Mouse (Mus musculus) left cerebral cortex, adult 8-10 months (tissue): ENCODE data around the gene Krba1. TPM values are rescaled to one million over a fixed set of nuclear protein-coding genes. Genes with fewer than 3 reads are reported as not detected.

ENCODE experiments used
- DNase-seq, 2 experiments: peaks; one replicate each; pipeline ENCODE4 v3.0.0; 2022; ENCODE audit warnings: low spot score in 2 of 2
- microRNA-seq, 2 experiments: library from miRNA; unstranded; fragments of <30 nt; microRNA quantifications; one replicate each; pipeline ENCODE4 v1.2.0; 2022
- total RNA-seq, 4 experiments: library from RNA; stranded (reverse); gene quantifications; 2 replicates each; pipeline ENCODE4 v1.2.4; 2022

Krba1 gene
- total RNA-seq, 4 experiments from 2014 or later, result 42.8 to 63.6 (median 53.0) TPM

GRCm38 (mm10) chr6:48447929-48448328 is 52.5 kb downstream of the Krba1 start, which contains the start of gene Sspo:
Gene Sspo, plus strand, starts transcription at chr6:48448229.
- no peak for DNase-seq

- DNase-seq, result no peak
These were observed 53.1 kb downstream of the Krba1 start for GRCm38 (mm10) chr6:48448527-48448926.

GRCm38 (mm10) chr6:48452151-48452550 is 56.8 kb downstream of the Krba1 start:
- no peak for DNase-seq

GRCm38 (mm10) chr6:48452771-48453170 is 57.4 kb downstream of the Krba1 start:
- no peak for DNase-seq

GRCm38 (mm10) chr6:48464966-48465679 is 69.7 kb downstream of the Krba1 start:
- peak in 1 of 2 experiments; percentile 75 for DNase-seq

GRCm38 (mm10) chr6:48466715-48467114 is 71.3 kb downstream of the Krba1 start:
- no peak for DNase-seq

- DNase-seq, result no peak
These were observed 72.1 kb downstream of the Krba1 start for GRCm38 (mm10) chr6:48467490-48467889.

Small RNAs within 50 kb of the gene (microRNA-seq; reads per million reads assigned to microRNA genes)
- gene Gm24325, result 0 reads per million in 2 experiments

Other genes with a start within 250 kb of the Krba1 start
- 10 to 100 TPM; 36.6 to 46.3 (median 38.6) TPM for gene Zfp467, start 50.2 kb downstream of the Krba1 start, total RNA-seq
- 1 to 10 TPM in 1 of 4 experiments, under 1 TPM in 3; 0.84 to 1.4 (median 0.90) TPM for gene Sspo, start 52.6 kb downstream of the Krba1 start, total RNA-seq
- 100 to 1,000 TPM; 400 to 422 (median 415) TPM for gene Atp6v0e2, start 142.0 kb downstream of the Krba1 start, total RNA-seq
- gene Lrrc61, start 159.2 kb downstream of the Krba1 start, total RNA-seq, result 10 to 100 TPM; 41.6 to 55.1 (median 46.4) TPM
- 10 to 100 TPM; 16.1 to 17.3 (median 16.9) TPM for gene Rarres2, start 177.2 kb downstream of the Krba1 start, total RNA-seq
- not detected for gene Gm45021, start 194.0 kb downstream of the Krba1 start, total RNA-seq
- gene Repin1, start 198.3 kb downstream of the Krba1 start, total RNA-seq, result 10 to 100 TPM; 62.2 to 67.3 (median 64.6) TPM
- gene Gm44965, start 198.4 kb downstream of the Krba1 start, total RNA-seq, result 1 to 10 TPM in 1 of 4 experiments, not detected in 3; 1.6 TPM
- gene Zfp775, start 206.5 kb downstream of the Krba1 start, total RNA-seq, result 1 to 10 TPM; 7.7 to 9.5 (median 7.8) TPM
- gene AI854703, start 231.2 kb downstream of the Krba1 start, total RNA-seq, result 10 to 100 TPM; 15.2 to 16.7 (median 16.1) TPM